Mouse (Mus musculus): Measurements from ENCODE around the gene Tef. TPM values are rescaled to one million over a fixed set of nuclear protein-coding genes. Genes with fewer than 3 reads are reported as not detected.

Gene Tef
- polyA plus RNA-seq, 1 experiment from 2014 or later, result 23.2 TPM

DNA sequence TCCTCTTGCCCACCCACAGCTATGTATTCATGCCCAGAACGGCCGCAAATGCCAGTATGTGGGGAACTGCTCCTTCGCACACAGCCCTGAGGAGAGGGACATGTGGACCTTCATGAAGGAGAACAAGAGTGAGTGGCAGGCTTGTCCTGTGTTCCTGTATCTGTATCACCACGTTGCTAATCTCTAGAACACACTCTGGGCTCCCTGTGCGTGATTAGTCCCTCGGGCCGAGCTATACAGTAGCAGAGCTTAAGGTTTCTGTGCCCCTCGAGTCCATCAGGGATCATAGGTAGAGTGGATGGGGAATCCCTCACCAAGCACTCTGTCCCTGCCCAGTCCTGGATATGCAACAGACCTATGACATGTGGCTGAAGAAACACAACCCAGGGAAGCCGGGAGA is 9.8 kb upstream of the Tef start:
- Histone ChIP-seq H3K9ac (ENCODE audit: low read length) (no peak overlapping the region), H3K27ac (ENCODE audit: low read length) (no peak overlapping the region), H3K4me3 (ENCODE audit: low read length) (no peak overlapping the region), H3K9me3 (replicated peaks; ENCODE audit: control insufficient read depth, low read length) (no peaks in the 10 kb centered on the region), H3K36me3 (ENCODE audit: control insufficient read depth, insufficient read depth) (peaks cover 16% of the 10 kb centered on the region; the same call in 1 of the 2 replicates), H3K4me2 (ENCODE audit: low read depth, low read length) (no peak overlapping the region), H3K4me1 (ENCODE audit: control insufficient read depth, insufficient read depth, low read length) (no peaks in the 10 kb centered on the region), H3K27me3 (ENCODE audit: control insufficient read depth, insufficient read depth, low read length) (no peaks in the 10 kb centered on the region)
- 86% methylated on average over 9 of the region's 9 CpGs for WGBS
- ATAC-seq (replicated peaks; ENCODE audit: extremely low read depth, insufficient read depth, low FRiP score), result no peak

- Histone ChIP-seq H3K9me3 (replicated peaks; ENCODE audit: control insufficient read depth, low read length) (no peaks in the 10 kb centered on the region), H3K9ac (ENCODE audit: low read length) (no peak overlapping the region), H3K27me3 (ENCODE audit: control insufficient read depth, insufficient read depth, low read length) (no peaks in the 10 kb centered on the region), H3K36me3 (ENCODE audit: control insufficient read depth, insufficient read depth) (peaks cover 16% of the 10 kb centered on the region; the same call in 1 of the 2 replicates), H3K4me2 (ENCODE audit: low read depth, low read length) (no peak overlapping the region), H3K4me1 (ENCODE audit: control insufficient read depth, insufficient read depth, low read length) (no peaks in the 10 kb centered on the region), H3K4me3 (ENCODE audit: low read length) (no peak overlapping the region), H3K27ac (ENCODE audit: low read length) (no peak overlapping the region)
- 79% methylated on average over 3 of the region's 3 CpGs for WGBS
- ATAC-seq (replicated peaks; ENCODE audit: extremely low read depth, insufficient read depth, low FRiP score), result 0 out of 2 replicates have a peak, but pooled peaks have one; percentile 25
These were observed 6.0 kb upstream of the Tef start for GRCm38 (mm10) chr15:81796228-81796627.

DNA sequence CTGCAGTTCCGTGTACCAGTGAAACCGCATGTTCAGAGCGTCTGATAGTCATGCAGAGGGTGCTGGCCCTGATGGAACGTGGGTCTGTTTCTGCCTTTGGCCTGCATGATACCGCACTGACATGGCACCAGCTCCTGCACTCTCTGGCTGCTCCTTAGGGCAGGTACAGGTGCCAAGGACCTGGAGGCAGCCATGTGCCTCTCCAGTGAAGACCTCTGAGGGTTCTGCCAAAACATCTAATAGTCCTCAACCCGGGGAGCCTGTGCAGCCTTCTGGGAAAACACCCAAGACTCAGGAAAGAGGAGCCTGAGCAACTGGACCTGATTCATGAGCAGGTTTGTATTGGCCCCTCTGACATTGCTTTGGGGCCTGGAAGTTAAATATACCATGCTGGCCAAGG is 4.4 kb upstream of the Tef start:
- Histone ChIP-seq H3K4me2 (ENCODE audit: low read depth, low read length) (no peak overlapping the region), H3K9me3 (replicated peaks; ENCODE audit: control insufficient read depth, low read length) (no peaks in the 10 kb centered on the region), H3K27me3 (ENCODE audit: control insufficient read depth, insufficient read depth, low read length) (no peaks in the 10 kb centered on the region), H3K36me3 (ENCODE audit: control insufficient read depth, insufficient read depth) (peaks cover 7% of the 10 kb centered on the region; the same call in 1 of the 2 replicates), H3K4me3 (ENCODE audit: low read length) (no peak overlapping the region), H3K27ac (ENCODE audit: low read length) (no peak overlapping the region), H3K9ac (ENCODE audit: low read length) (no peak overlapping the region), H3K4me1 (ENCODE audit: control insufficient read depth, insufficient read depth, low read length) (peaks cover 6% of the 10 kb centered on the region)
- 85% methylated on average over 6 of the region's 6 CpGs for WGBS
- no peak for ATAC-seq (replicated peaks; ENCODE audit: extremely low read depth, insufficient read depth, low FRiP score)

DNA sequence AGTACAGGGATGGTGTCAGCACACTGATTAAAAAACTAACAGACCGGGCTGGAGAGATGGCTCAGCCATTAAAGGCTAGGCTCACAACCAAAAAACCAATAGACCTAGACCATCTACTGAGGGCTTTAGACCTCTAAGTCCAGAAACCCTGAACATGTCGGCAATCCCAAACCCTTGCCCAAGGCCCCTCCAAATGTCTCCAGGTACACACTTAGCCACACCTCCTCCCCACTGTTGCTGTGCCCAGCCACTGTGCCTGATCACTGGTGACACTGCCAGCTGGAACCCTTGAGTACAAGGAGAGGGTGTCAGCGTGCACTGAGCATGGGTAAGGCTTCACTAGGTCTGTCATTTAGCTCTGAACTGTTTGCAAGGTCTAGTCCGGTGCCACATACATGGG is 3.8 kb upstream of the Tef start:
- H3K9me3 ChIP-seq (replicated peaks; ENCODE audit: control insufficient read depth, low read length), result no peaks in the 10 kb centered on the region
- H3K27ac ChIP-seq (ENCODE audit: low read length), result no peak overlapping the region
- no peak overlapping the region for H3K4me3 ChIP-seq (ENCODE audit: low read length)
- no peak overlapping the region for H3K4me2 ChIP-seq (ENCODE audit: low read depth, low read length)
- H3K9ac ChIP-seq (ENCODE audit: low read length), result no peak overlapping the region
- ATAC-seq (replicated peaks; ENCODE audit: extremely low read depth, insufficient read depth, low FRiP score), result no peak
- 0 out of 2 replicates have a peak, but pooled peaks cover 3% of the 10 kb centered on the region for H3K36me3 ChIP-seq (ENCODE audit: control insufficient read depth, insufficient read depth)
- H3K4me1 ChIP-seq (ENCODE audit: control insufficient read depth, insufficient read depth, low read length), result peaks cover 12% of the 10 kb centered on the region
- WGBS, result 83% methylated on average over 4 of the region's 4 CpGs
- H3K27me3 ChIP-seq (ENCODE audit: control insufficient read depth, insufficient read depth, low read length), result no peaks in the 10 kb centered on the region

DNA sequence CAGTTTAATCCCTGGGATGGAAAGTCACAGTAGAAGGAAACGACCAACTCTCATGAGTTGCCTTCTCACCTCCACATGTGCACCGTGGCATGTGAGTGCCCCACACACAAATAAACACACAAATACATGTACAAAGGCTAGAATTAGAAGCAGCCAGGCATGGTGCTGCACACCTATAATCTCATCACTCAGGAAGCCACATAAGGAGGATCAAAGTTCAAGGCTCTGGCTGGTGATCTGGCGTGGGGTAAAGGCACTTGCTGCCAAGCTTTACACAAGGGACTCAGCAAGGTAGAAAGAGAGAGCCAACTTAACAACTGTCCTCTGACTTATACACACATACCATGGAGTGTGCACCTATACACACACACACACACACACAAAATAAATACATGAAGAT is 1.8 kb upstream of the Tef start:
- Histone ChIP-seq H3K4me3 (ENCODE audit: low read length) (no peak overlapping the region), H3K9ac (ENCODE audit: low read length) (no peak overlapping the region), H3K27me3 (ENCODE audit: control insufficient read depth, insufficient read depth, low read length) (no peaks in the 10 kb centered on the region), H3K36me3 (ENCODE audit: control insufficient read depth, insufficient read depth) (no peaks in the 10 kb centered on the region), H3K4me2 (ENCODE audit: low read depth, low read length) (no peak overlapping the region), H3K27ac (ENCODE audit: low read length) (no peak overlapping the region), H3K9me3 (replicated peaks; ENCODE audit: control insufficient read depth, low read length) (no peaks in the 10 kb centered on the region), H3K4me1 (ENCODE audit: control insufficient read depth, insufficient read depth, low read length) (peaks cover 32% of the 10 kb centered on the region)
- ATAC-seq (replicated peaks; ENCODE audit: extremely low read depth, insufficient read depth, low FRiP score), result no peak
- 69% methylated on average over 3 of the region's 3 CpGs for WGBS

GRCm38 (mm10) chr15:81802941-81803351 is 725 bp downstream of the Tef start:
- peak overlapping the region; percentile 48 for H3K4me3 ChIP-seq (ENCODE audit: low read length)
- ATAC-seq (replicated peaks; ENCODE audit: extremely low read depth, insufficient read depth, low FRiP score), result peak; percentile 3; the same call in 1 of the 2 replicates
- no peaks in the 10 kb centered on the region for H3K36me3 ChIP-seq (ENCODE audit: control insufficient read depth, insufficient read depth)
- H3K9me3 ChIP-seq (replicated peaks; ENCODE audit: control insufficient read depth, low read length), result no peaks in the 10 kb centered on the region
- H3K9ac ChIP-seq (ENCODE audit: low read length), result peak overlapping the region; percentile 59
- peak overlapping the region; percentile 84 for H3K27ac ChIP-seq (ENCODE audit: low read length)
- H3K27me3 ChIP-seq (ENCODE audit: control insufficient read depth, insufficient read depth, low read length), result no peaks in the 10 kb centered on the region
- H3K4me2 ChIP-seq (ENCODE audit: low read depth, low read length), result peak overlapping the region; percentile 69
- H3K4me1 ChIP-seq (ENCODE audit: control insufficient read depth, insufficient read depth, low read length), result peaks cover 45% of the 10 kb centered on the region
- 11% methylated on average over 8 of the region's 8 CpGs for WGBS

GRCm38 (mm10) chr15:81803425-81803951 is 1.3 kb downstream of the Tef start:
- 41% methylated on average over 4 of the region's 4 CpGs for WGBS
- Histone ChIP-seq H3K36me3 (ENCODE audit: control insufficient read depth, insufficient read depth) (no peaks in the 10 kb centered on the region), H3K4me1 (ENCODE audit: control insufficient read depth, insufficient read depth, low read length) (peaks cover 45% of the 10 kb centered on the region), H3K4me3 (ENCODE audit: low read length) (peak overlapping the region; percentile 48), H3K9ac (ENCODE audit: low read length) (peak overlapping the region; percentile 59), H3K27me3 (ENCODE audit: control insufficient read depth, insufficient read depth, low read length) (no peaks in the 10 kb centered on the region), H3K27ac (ENCODE audit: low read length) (peak overlapping the region; percentile 84), H3K9me3 (replicated peaks; ENCODE audit: control insufficient read depth, low read length) (no peaks in the 10 kb centered on the region), H3K4me2 (ENCODE audit: low read depth, low read length) (peak overlapping the region; percentile 69)
- no peak for ATAC-seq (replicated peaks; ENCODE audit: extremely low read depth, insufficient read depth, low FRiP score)

DNA sequence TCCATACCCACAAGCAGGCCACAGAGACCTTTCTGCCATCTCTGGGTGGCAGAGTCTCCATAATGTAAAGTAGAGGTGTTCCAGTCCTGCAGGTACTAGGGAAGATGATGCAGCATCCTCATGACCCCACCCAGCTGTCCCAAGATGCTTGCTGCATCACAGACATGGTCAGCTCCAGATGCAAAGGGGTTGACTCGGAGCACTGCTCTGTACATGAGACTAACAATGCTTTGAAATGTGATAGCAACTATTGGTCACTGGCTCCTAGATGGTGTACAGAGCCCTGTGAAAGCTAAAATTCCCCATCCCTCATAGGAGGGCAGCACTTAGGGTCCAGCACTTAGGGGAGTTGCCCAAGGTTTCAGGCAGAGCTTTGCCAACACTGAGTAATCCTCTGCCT is 2.0 kb downstream of the Tef start:
- Histone ChIP-seq H3K4me3 (ENCODE audit: low read length) (no peak overlapping the region), H3K27me3 (ENCODE audit: control insufficient read depth, insufficient read depth, low read length) (no peaks in the 10 kb centered on the region), H3K36me3 (ENCODE audit: control insufficient read depth, insufficient read depth) (no peaks in the 10 kb centered on the region), H3K4me2 (ENCODE audit: low read depth, low read length) (peak overlapping the region; percentile 69; the same call in 1 of the 2 replicates), H3K9ac (ENCODE audit: low read length) (peak overlapping the region; percentile 37), H3K27ac (ENCODE audit: low read length) (no peak overlapping the region), H3K4me1 (ENCODE audit: control insufficient read depth, insufficient read depth, low read length) (peaks cover 50% of the 10 kb centered on the region), H3K9me3 (replicated peaks; ENCODE audit: control insufficient read depth, low read length) (no peaks in the 10 kb centered on the region)
- 96% methylated on average over 1 of the region's 1 CpGs for WGBS
- ATAC-seq (replicated peaks; ENCODE audit: extremely low read depth, insufficient read depth, low FRiP score), result no peak

- WGBS, result 88% methylated on average over 3 of the region's 3 CpGs
- no peaks in the 10 kb centered on the region for H3K36me3 ChIP-seq (ENCODE audit: control insufficient read depth, insufficient read depth)
- no peaks in the 10 kb centered on the region for H3K9me3 ChIP-seq (replicated peaks; ENCODE audit: control insufficient read depth, low read length)
- no peak overlapping the region for H3K9ac ChIP-seq (ENCODE audit: low read length)
- no peaks in the 10 kb centered on the region for H3K27me3 ChIP-seq (ENCODE audit: control insufficient read depth, insufficient read depth, low read length)
- H3K4me2 ChIP-seq (ENCODE audit: low read depth, low read length), result no peak overlapping the region
- peak overlapping the region; percentile 69 for H3K27ac ChIP-seq (ENCODE audit: low read length)
- H3K4me3 ChIP-seq (ENCODE audit: low read length), result no peak overlapping the region
- no peak for ATAC-seq (replicated peaks; ENCODE audit: extremely low read depth, insufficient read depth, low FRiP score)
- H3K4me1 ChIP-seq (ENCODE audit: control insufficient read depth, insufficient read depth, low read length), result peaks cover 57% of the 10 kb centered on the region
These were observed 2.7 kb downstream of the Tef start for GRCm38 (mm10) chr15:81804883-81805282.

Data from heart, embryonic 16.5 days (tissue).